Mouse (Mus musculus) MEL (cell line): ENCODE measurements around the gene Nbas. TPM values are rescaled to one million over a fixed set of nuclear protein-coding genes. Genes with fewer than 3 reads are reported as not detected.
A peak's percentile ranks its signal among the peaks of the same experiment; 100 is the strongest.

Source experiments
- DNase-seq: peaks from one replicate; pipeline ENCODE4 v3.0.0; 2011; ENCODE audit warnings: low read depth, low spot score
- H3K27ac ChIP-seq: 2 replicates; pipeline ENCODE4 v1.5.1; 2012; ENCODE audit warnings: low read depth, mild to moderate bottlenecking, control low read depth, low read length, moderate library complexity; ENCODE audit not compliant: control insufficient read depth
- H3K27me3 ChIP-seq, 2 experiments: fragments of 150-350 bp in 1 of 2; sonication (generic) in 1 of 2; 2 replicates each; pipeline ENCODE4 v1.6.1; 2012; ENCODE audit warnings: low read length in 2 of 2, mild to moderate bottlenecking in 2 of 2, improper control_type of control experiment in 1 of 2, moderate library complexity in 1 of 2; ENCODE audit not compliant: insufficient read depth in 2 of 2, control insufficient read depth in 1 of 2
- H3K36me3 ChIP-seq, 2 experiments: 2 replicates each; pipeline ENCODE4 v1.6.1; 2012 to 2014; ENCODE audit warnings: low read length in 2 of 2, improper control_type of control experiment in 1 of 2, inconsistent platforms in 1 of 2, mild to moderate bottlenecking in 1 of 2; ENCODE audit not compliant: insufficient read depth in 2 of 2, control insufficient read depth in 1 of 2
- H3K4me1 ChIP-seq, 2 experiments: fragments of 150-350 bp in 1 of 2; sonication (generic) in 1 of 2; 2 replicates each; pipeline ENCODE4 v1.6.1; 2012; ENCODE audit warnings: low read length in 2 of 2, improper control_type of control experiment in 1 of 2, mild to moderate bottlenecking in 1 of 2; ENCODE audit not compliant: insufficient read depth in 2 of 2, control insufficient read depth in 1 of 2
- H3K4me3 ChIP-seq, 2 experiments: fragments of 150-350 bp in 1 of 2; sonication (generic) in 1 of 2; 2 replicates each; pipeline ENCODE4 v1.5.1; 2012; ENCODE audit warnings: low read depth in 2 of 2, low read length in 2 of 2, mild to moderate bottlenecking in 2 of 2, moderate library complexity in 2 of 2, control low read depth in 1 of 2, improper control_type of control experiment in 1 of 2; ENCODE audit not compliant: control insufficient read depth in 1 of 2, insufficient read depth in 1 of 2
- H3K79me2 ChIP-seq: 2 replicates; pipeline ENCODE4 v1.6.1; 2012; ENCODE audit warnings: mild to moderate bottlenecking, low read length, moderate library complexity; ENCODE audit not compliant: control insufficient read depth, poor library complexity, insufficient read depth
- H3K9ac ChIP-seq: 2 replicates; pipeline ENCODE4 v1.6.1; 2012; ENCODE audit warnings: low read depth, mild to moderate bottlenecking, control low read depth, low read length, moderate library complexity; ENCODE audit not compliant: control insufficient read depth, poor library complexity, severe bottlenecking
- H3K9me3 ChIP-seq: fragments of 150-350 bp; sonication (generic); replicated peaks from 2 replicates; pipeline ENCODE4 v1.6.1; 2012; ENCODE audit warnings: mild to moderate bottlenecking, low read length, improper control_type of control experiment, moderate library complexity; ENCODE audit not compliant: insufficient read depth
- CTCF ChIP-seq, 3 experiments: IDR thresholded peaks in 2 of 3; conservative IDR thresholded peaks in 1 of 3; 2 replicates each; pipeline ENCODE4 v1.5.1; 2011 to 2012; ENCODE audit warnings: low read length in 3 of 3, low read depth in 2 of 3, mild to moderate bottlenecking in 2 of 3, improper control_type of control experiment in 1 of 3, inconsistent platforms in 1 of 3, mixed read lengths in 1 of 3, moderate library complexity in 1 of 3; ENCODE audit not compliant: control insufficient read depth in 1 of 3, insufficient read depth in 1 of 3, poor library complexity in 1 of 3, severe bottlenecking in 1 of 3
- E2F4 ChIP-seq: IDR thresholded peaks from 2 replicates; pipeline ENCODE4 v1.6.1; 2011; ENCODE audit warnings: low read depth, low read length, improper control_type of control experiment, borderline replicate concordance
- ELF1 ChIP-seq: IDR thresholded peaks from 2 replicates; pipeline ENCODE4 v1.6.1; 2014; ENCODE audit warnings: low read depth, mild to moderate bottlenecking, inconsistent platforms, low read length, improper control_type of control experiment, moderate library complexity
- EP300 ChIP-seq, 2 experiments: IDR thresholded peaks; 2 replicates each; pipeline ENCODE4 v1.6.1; 2011; ENCODE audit warnings: improper control_type of control experiment in 2 of 2, low read length in 2 of 2, low read depth in 1 of 2, mild to moderate bottlenecking in 1 of 2
- GABPA ChIP-seq: IDR thresholded peaks from 2 replicates; pipeline ENCODE4 v1.6.1; 2012; ENCODE audit warnings: low read depth, mild to moderate bottlenecking, inconsistent platforms, low read length, improper control_type of control experiment, moderate library complexity
- GATA1 ChIP-seq: IDR thresholded peaks from 2 replicates; pipeline ENCODE4 v1.6.1; 2011; ENCODE audit warnings: low read depth, low read length, improper control_type of control experiment
- HCFC1 ChIP-seq: IDR thresholded peaks from 2 replicates; pipeline ENCODE4 v1.6.1; 2012; ENCODE audit warnings: low read depth, mild to moderate bottlenecking, inconsistent platforms, low read length, improper control_type of control experiment, moderate library complexity
- JUND ChIP-seq: IDR thresholded peaks from 2 replicates; pipeline ENCODE4 v1.6.1; 2011; ENCODE audit warnings: low read depth, mild to moderate bottlenecking, improper control_type of control experiment, low read length
- MAFK ChIP-seq: IDR thresholded peaks from 2 replicates; pipeline ENCODE4 v1.6.1; 2011; ENCODE audit warnings: low read depth, mild to moderate bottlenecking, low read length, improper control_type of control experiment, borderline replicate concordance
- MYB ChIP-seq: IDR thresholded peaks from 2 replicates; pipeline ENCODE4 v1.6.1; 2011; ENCODE audit warnings: mild to moderate bottlenecking, low read depth, low read length, improper control_type of control experiment
- NRF1 ChIP-seq: IDR thresholded peaks from 2 replicates; pipeline ENCODE4 v1.6.1; 2014; ENCODE audit warnings: low read depth, mild to moderate bottlenecking, inconsistent platforms, low read length, improper control_type of control experiment, moderate library complexity; ENCODE audit not compliant: poor library complexity, insufficient read depth, severe bottlenecking
- POLR2A ChIP-seq, 2 experiments: IDR thresholded peaks; 2 replicates each; pipeline ENCODE4 v1.6.1; 2011 to 2012; ENCODE audit warnings: low read length in 2 of 2, mild to moderate bottlenecking in 2 of 2, control low read depth in 1 of 2, improper control_type of control experiment in 1 of 2, low read depth in 1 of 2, moderate library complexity in 1 of 2; ENCODE audit not compliant: control insufficient read depth in 1 of 2, insufficient read depth in 1 of 2, poor library complexity in 1 of 2
- POLR2AphosphoS2 ChIP-seq: IDR thresholded peaks from 2 replicates; pipeline ENCODE4 v1.6.1; 2011; ENCODE audit warnings: low read length, improper control_type of control experiment
- POLR2AphosphoS5 ChIP-seq: IDR thresholded peaks from 2 replicates; pipeline ENCODE4 v1.6.1; 2012; ENCODE audit warnings: low read depth, borderline replicate concordance, mild to moderate bottlenecking, inconsistent platforms, low read length, moderate library complexity, mixed read lengths
- RAD21 ChIP-seq: IDR thresholded peaks from 2 replicates; pipeline ENCODE4 v1.6.1; 2011; ENCODE audit warnings: mild to moderate bottlenecking, low read depth, low read length, improper control_type of control experiment
- RCOR1 ChIP-seq: IDR thresholded peaks from 2 replicates; pipeline ENCODE4 v1.6.1; 2012; ENCODE audit warnings: low read depth, mild to moderate bottlenecking, inconsistent platforms, low read length, improper control_type of control experiment
- SIN3A ChIP-seq: IDR thresholded peaks from 2 replicates; pipeline ENCODE4 v1.6.1; 2012; ENCODE audit warnings: low read length, improper control_type of control experiment, inconsistent platforms
- SMC3 ChIP-seq: IDR thresholded peaks from 2 replicates; pipeline ENCODE4 v1.6.1; 2011; ENCODE audit warnings: low read depth, low read length, improper control_type of control experiment
- TAL1 ChIP-seq: IDR thresholded peaks from 2 replicates; pipeline ENCODE4 v1.6.1; 2012; ENCODE audit warnings: mild to moderate bottlenecking, inconsistent platforms, low read length, moderate library complexity, mixed read lengths
- TBP ChIP-seq: IDR thresholded peaks from 2 replicates; pipeline ENCODE4 v1.8.0; 2011; ENCODE audit warnings: low read depth, low read length, improper control_type of control experiment
- UBTF ChIP-seq: IDR thresholded peaks from 2 replicates; pipeline ENCODE4 v1.6.1; 2012; ENCODE audit warnings: low read depth, mild to moderate bottlenecking, inconsistent platforms, low read length, improper control_type of control experiment, moderate library complexity, borderline replicate concordance; ENCODE audit not compliant: insufficient read depth
- USF1 ChIP-seq: IDR thresholded peaks from 2 replicates; pipeline ENCODE4 v1.6.1; 2014; ENCODE audit warnings: low read depth, mild to moderate bottlenecking, inconsistent platforms, low read length, improper control_type of control experiment, moderate library complexity
- ZKSCAN1 ChIP-seq: IDR thresholded peaks from 2 replicates; pipeline ENCODE4 v1.6.1; 2012; ENCODE audit warnings: low read depth, mild to moderate bottlenecking, inconsistent platforms, low read length, improper control_type of control experiment, moderate library complexity
- ZNF384 ChIP-seq: IDR thresholded peaks from 2 replicates; pipeline ENCODE4 v1.6.1; 2012; ENCODE audit warnings: low read depth, mild to moderate bottlenecking, inconsistent platforms, low read length, improper control_type of control experiment
- polyA plus RNA-seq, 2 experiments: library from polyadenylated mRNA; stranded (reverse) in 1 of 2; unstranded in 1 of 2; fragments of >175 nt in 1 of 2; fragments of >200 nt in 1 of 2; gene quantifications; 2 replicates each; pipeline versions ENCODE4 v1.2.1 to v1.2.4; 2012; ENCODE audit warnings: low replicate concordance in 2 of 2, low read depth in 1 of 2; ENCODE audit not compliant: insufficient read length in 2 of 2, insufficient read depth in 1 of 2, missing spikeins in 1 of 2
- total RNA-seq: library from RNA; depleted of rRNA; stranded (reverse); fragments of 300-350 nt; gene quantifications from 2 replicates; pipeline ENCODE4 v1.2.3, GENCODE M21; 2012

Nbas gene
- total and polyA plus RNA-seq, 3 experiments = 24.2 to 25.7 TPM; not detected in 1

DNA sequence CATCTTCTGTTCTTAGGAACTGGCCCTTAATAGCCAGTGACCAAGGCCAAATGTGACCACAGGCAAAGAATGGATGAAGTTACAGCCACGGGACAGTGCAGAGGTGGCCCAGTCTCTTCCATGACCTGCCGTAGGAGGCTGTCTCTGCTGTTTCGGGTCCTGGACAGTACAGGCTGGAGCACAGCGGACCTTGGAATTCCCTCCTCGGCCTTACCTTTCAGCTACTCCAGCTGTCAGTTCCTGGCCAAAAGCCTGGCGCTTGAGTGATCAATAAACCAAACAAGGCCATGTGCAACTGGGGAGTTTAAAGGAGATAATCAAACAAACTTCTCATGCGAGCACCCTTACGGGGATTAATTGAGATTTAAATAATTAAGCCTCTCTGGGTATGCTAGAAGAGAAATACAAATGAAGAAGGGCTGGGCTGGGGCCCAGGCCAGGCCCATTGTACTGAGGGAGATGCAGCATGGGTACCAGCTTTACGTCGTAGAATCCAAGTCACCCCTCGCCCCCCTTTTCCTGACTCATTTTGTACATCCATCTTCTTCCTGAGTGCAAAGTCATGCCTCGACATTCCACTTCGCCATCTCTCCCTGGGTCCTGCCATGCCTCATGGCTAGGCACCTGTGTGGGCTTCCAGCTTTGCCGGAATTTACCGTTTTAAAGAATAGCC is 353.4 kb downstream of the Nbas start:
- Histone ChIP-seq H3K9me3 (no peaks in the 10 kb centered on the region), H3K27me3 (no peaks in the 10 kb centered on the region), H3K27ac (no peak overlapping the region), H3K4me3 (no peak overlapping the region), H3K9ac (no peak overlapping the region), H3K4me1 (no peaks in the 10 kb centered on the region), H3K79me2 (no peaks in the 10 kb centered on the region), H3K36me3 (no peaks in the 10 kb centered on the region)
- TF ChIP-seq MYB (no peak), SMC3 (no peak), POLR2AphosphoS2 (no peak), MAFK (no peak), HCFC1 (no peak), RAD21 (no peak), POLR2A (IDR thresholded peaks at IDR 0.05; ENCODE audit: control insufficient read depth in 1 of 2, insufficient read depth in 1 of 2, low read depth in 1 of 2, low read length in 2 of 2, poor library complexity in 1 of 2) (no peak), JUND (no peak), ZKSCAN1 (no peak), NRF1 (no peak), EP300 (IDR thresholded peaks at IDR 0.05; ENCODE audit: low read depth in 1 of 2, low read length in 2 of 2) (no peak), TAL1 (no peak), ELF1 (no peak), RCOR1 (no peak), E2F4 (no peak), UBTF (no peak), CTCF (IDR thresholded peaks at IDR 0.05 in 2 of 3, conservative IDR thresholded peaks at IDR 0.05 in 1 of 3; ENCODE audit: control insufficient read depth in 1 of 3, insufficient read depth in 1 of 3, low read depth in 2 of 3, low read length in 3 of 3, poor library complexity in 1 of 3, severe bottlenecking in 1 of 3) (no peak)
- no peak for DNase-seq

DNA sequence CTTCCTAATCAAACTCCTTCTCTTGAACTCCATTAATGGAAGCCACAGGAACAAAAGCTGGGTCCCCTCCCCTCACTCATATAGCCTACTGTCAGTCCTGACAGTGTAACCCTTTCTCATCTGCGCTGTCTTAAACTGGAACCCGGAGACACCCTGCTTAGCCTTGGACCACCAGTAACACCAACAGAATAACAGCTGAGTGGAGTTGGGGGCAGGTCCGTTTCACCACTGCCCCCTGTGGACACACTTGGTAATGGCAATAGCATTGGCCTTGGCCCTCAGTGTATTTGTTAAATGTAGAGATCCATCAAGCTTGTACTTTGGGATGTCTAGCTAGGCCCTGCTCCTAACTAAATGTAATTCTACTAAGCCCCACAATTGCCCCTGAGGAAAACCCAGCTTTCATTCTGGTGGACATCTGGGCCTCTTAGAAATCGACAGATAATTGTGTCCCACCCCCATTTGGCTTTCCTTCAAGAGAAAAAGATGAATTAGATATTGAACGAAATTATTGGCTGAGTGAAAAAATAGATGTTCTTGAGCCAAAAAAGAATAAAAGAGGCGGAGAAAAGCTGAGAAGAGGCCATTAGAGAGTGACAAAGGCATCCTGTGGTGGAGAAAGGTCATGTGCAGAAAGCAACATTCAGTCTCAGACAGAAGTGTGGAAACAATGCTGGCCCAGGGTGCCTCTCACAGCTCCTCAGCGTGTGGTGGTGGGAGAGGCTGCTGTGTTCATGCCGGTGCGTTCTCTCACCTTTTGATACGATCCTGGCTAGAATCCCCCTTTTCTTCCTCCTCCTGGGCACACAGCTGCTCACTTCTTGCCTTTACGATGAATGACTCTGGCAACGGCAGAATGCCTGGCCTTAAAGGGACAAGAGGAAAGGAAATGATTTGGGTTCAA is 358.1 kb downstream of the Nbas start:
- TF ChIP-seq POLR2AphosphoS5 = no peak
- no peak for TF ChIP-seq GABPA
- peak; percentile 42 to 52 (median 47) for TF ChIP-seq CTCF (IDR thresholded peaks at IDR 0.05 in 2 of 3, conservative IDR thresholded peaks at IDR 0.05 in 1 of 3; ENCODE audit: control insufficient read depth in 1 of 3, insufficient read depth in 1 of 3, low read depth in 2 of 3, low read length in 3 of 3, poor library complexity in 1 of 3, severe bottlenecking in 1 of 3)
- no peak for TF ChIP-seq USF1
- no peak for TF ChIP-seq TBP
- TF ChIP-seq ZNF384 = no peak
- no peak for TF ChIP-seq UBTF
- peak; percentile 35 for TF ChIP-seq RAD21
- no peak for TF ChIP-seq POLR2A (IDR thresholded peaks at IDR 0.05; ENCODE audit: control insufficient read depth in 1 of 2, insufficient read depth in 1 of 2, low read depth in 1 of 2, low read length in 2 of 2, poor library complexity in 1 of 2)
- TF ChIP-seq SIN3A = no peak
- peak; percentile 25; the same call in 1 of the 2 replicates for TF ChIP-seq SMC3
- TF ChIP-seq E2F4 = no peak
- no peak for TF ChIP-seq GATA1
- no peaks in the 10 kb centered on the region for H3K36me3 ChIP-seq
- no peaks in the 10 kb centered on the region for H3K9me3 ChIP-seq
- no peak overlapping the region for H3K4me3 ChIP-seq
- H3K4me1 ChIP-seq = no peaks in the 10 kb centered on the region
- peak; percentile 20 for DNase-seq
- no peak overlapping the region for H3K9ac ChIP-seq
- no peak overlapping the region for H3K27ac ChIP-seq
- H3K79me2 ChIP-seq = no peaks in the 10 kb centered on the region
- no peaks in the 10 kb centered on the region for H3K27me3 ChIP-seq
